Mouse (Mus musculus): ENCODE results near the gene Gm20532.
A peak's percentile ranks its signal among the peaks of the same experiment; 100 is the strongest.

Gene Gm20532

DNA sequence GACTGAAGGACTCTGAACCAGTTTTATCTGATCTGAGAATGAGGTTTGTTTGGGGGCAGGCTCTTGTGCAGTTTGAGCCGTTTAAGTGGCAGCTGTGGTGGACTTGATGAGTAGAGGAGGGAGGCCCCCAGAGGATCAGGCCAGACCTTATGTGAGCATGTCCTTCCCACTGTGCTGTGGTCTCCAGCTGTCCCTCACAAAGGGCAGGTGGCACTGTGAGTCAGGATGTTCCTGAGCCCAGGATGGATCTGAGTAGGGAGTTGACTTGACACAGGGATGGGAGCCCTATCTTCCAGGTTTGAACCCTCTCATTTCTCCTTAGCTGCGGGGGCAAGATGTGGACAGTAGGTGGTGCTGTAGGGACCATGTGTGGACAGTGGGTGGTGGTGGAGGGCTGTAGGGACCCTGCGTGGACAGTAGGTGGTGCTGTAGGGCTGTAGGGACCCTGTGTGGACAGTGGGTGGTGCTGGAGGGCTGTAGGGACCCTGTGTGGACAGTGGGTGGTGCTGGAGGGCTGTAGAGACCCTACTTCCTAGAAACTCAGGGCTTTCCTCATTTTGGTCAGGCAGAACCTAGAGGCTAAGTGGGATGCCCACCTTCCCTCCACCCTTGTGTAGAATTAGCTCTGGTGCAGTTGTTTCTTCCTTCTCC lies 60.3 kb downstream of the Gm20532 start:
- DNase-seq (ENCODE audit: low spot score in 2 of 2): peak in 1 of 2 experiments; percentile 77

DNA sequence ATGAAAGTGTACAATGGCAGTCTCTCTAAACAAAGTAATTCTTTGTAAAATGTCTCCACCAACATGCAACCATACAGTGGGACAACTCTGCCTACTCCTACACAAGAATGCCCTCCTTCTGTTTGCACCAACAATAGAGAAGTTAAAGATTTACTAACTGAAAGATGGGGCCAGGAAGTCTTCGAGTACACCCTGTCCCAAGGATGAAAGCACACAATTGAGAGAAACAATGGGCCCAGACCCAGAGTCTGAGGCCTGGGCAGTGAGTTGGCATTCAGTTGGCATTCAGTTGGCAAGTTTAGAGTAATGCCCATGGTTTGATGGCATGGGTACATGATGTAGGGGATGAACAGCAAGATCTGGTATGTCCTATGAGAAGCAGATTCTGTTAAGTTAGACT lies 68.2 kb downstream of the Gm20532 start:
- no peak for DNase-seq (ENCODE audit: low spot score in 2 of 2)

DNA sequence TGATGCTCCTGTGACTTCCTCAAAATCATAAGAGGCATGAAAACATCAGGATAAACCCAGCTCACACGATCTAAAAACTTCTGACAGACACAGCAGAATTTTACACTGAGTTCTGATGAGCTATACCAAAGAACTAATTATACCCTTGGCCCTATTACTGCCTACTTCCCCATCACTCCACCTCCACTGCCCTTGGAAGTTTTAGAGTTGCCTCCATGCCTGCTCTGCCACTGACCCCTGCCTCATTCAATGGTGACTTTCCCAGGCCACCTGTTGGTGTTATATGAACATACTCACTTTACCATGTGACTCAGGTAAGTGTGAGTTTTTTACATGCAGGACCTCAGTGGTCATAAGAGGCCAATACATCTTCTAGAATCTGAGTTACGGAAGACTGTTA lies 71.0 kb downstream of the Gm20532 start:
- DNase-seq (ENCODE audit: low spot score in 2 of 2): no peak

DNA sequence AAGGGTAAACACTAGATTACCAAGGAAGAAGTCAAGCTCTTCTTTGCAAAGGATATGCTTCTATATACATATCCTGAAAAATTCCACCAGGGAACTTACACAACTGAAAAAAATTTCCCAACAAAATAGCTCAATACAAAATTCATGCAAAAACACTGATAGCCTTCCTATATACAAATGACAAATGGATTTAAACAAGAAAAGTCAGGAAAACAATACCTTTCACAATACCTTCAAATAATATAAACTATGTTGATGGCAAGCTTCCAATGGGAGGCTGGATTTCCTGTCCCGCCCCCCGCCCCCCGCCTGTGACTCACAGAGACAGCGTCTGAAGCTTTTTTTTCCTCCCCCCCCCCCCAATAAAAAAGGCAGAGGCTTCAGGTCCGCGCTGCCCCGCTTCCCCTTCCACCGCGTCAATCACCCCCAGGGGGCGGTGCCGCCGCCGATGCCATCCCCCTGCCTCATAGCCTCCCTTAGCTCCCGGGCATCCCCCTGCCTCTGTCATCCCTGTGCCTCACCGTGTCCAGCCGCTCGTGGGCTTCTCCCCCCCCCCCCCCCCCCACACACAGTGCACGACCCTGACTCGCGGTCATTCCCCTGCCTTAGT lies 74.8 kb downstream of the Gm20532 start:
- DNase-seq (ENCODE audit: low spot score in 2 of 2): no peak

DNA sequence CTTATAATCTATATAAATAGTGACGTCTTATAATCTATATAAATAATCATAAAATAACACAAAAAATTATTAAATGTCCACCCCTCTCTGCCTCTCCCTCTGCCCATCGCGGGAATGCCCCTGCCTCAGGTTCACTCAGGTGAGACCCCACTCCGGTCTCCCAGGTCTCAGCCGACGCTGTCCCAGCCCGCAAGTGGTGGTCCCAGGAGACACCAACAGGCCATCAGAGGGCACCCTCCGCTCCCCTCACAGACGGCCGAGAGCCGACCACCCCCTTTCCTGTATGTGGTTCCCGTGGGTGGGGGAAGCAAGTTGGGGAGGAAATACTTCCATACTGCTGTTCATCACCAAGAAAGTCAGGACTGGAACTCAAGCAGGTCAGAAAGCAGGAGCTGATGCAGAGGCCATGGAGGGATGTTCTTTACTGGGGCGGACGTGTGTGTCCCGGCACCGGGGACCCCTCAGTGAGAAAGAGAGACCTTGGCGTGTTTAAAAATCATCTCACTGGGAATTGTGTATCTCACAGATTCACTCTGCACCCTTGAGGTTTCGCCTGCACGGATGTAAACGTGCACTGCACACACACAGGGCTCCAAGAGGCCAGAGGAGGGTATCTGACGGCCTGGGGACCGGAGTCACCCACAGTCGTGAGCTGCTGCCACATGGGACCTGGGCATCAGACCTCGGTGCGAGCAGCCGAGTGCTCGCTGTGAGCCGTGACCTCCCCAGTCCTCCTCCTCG lies 75.5 kb downstream of the Gm20532 start:
- DNase-seq (ENCODE audit: low spot score in 2 of 2): no peak

DNA sequence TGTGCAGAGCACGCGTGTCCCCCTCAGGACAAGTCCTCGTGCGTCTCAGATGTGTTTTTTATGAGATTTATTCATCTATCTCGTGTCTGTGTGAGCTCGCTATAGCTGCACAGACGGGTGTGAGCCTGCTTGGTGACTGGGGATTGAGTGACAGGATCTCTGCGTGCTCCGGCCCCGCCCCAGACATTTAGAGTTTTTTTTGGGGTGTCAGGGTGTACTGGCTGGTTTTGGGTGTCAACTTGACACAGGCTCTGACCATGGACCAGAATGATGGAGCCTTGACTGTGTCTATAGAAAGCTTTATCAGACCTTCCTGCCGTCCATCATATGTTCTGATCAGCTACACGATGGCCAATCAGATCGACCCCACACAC lies 76.1 kb downstream of the Gm20532 start:
- no peak for DNase-seq (ENCODE audit: low spot score in 2 of 2)

DNA sequence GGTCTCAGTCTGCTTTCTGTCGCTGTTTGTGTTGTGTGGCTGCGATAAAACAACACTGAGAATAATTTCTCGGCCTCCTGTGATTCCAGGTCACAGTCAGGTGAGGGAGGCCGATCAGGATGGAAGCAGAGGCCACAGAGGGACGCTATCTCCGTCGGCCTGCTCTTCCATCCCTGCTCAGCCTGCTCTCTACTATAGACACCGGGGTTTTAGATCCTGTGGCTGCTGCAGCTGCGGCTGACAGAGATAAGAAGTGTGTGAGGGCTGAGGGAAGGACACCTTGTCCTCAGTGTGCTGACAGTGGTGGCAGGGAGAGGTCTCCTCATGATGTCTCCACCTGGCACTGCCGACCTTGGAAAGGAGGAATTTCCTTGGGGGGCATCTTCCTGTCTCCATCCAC lies 76.7 kb downstream of the Gm20532 start:
- DNase-seq (ENCODE audit: low spot score in 2 of 2): no peak

DNA sequence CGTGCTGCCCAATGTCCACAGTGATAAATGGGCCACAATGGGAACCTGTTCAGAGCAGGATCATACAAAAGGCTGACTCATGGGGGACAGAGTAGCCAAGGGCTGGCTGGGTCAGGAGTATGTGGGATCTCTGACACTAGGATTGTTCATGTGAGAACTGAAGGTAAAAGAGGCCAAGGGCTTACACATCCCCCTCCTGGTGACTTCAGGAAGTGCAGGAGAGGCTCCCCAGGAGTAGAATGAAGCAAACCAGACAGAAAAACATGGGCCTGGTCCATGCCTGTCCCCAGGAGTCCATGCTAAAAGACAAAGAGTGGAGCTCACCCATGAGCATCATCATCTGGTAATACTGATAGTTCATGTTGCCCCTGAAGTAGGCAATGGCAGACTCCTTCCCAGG lies 77.1 kb downstream of the Gm20532 start:
- peak in 1 of 2 experiments; percentile 44 for DNase-seq (ENCODE audit: low spot score in 2 of 2)

DNA sequence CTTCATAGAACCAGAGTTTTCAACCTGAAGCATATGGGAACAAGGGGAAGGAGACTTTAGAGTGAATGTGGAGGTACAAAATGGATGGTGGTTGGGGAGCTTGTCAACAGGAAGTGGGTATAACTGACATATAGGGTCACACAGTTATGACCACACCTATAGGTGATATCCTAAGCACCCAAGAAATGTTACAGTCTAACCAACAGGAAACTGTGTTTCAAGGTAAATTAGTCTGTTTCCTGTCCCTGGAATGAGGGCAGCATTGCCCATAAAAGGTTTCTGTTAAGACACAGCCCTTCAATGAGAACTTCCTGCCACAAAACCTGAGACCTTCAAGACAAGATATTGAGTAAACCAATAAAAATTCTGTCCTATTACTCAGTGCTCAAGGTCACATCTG lies 82.3 kb downstream of the Gm20532 start:
- no peak for DNase-seq (ENCODE audit: low spot score in 2 of 2)

DNA sequence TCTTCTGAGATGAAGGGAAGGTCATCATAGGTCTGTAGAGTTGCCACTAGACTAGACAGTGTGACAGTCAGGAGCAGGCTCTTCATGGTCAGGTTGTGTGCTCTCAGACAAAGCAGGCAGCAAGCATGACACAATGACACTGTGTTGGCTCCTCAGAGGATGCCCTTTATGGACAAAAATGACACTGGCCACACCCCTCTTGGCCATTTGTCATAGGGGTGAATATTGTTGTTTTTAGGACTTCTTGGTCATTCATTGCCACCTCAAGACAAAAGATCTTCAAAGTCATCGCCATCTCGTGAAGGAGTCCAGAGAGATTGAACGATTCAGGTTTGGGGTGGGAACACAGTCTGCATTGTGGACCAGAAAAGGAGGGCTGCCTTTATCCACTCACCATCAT lies 84.7 kb downstream of the Gm20532 start, which contains the start of gene Lcn4:
Gene Lcn4, minus strand, starts transcription at position 101 of the 400 bp plus-strand sequence.
- DNase-seq (ENCODE audit: low spot score in 2 of 2): no peak

All from cerebellum, postnatal 4 days (tissue).